Mouse (Mus musculus) stomach, embryonic 15.5 days (tissue): ENCODE results near the gene Rbm47. TPM values are rescaled to one million over a fixed set of nuclear protein-coding genes. Genes with fewer than 3 reads are reported as not detected.

Source experiments
- ATAC-seq: fragments of 200-750 bp; cut with Nextera tagmentation; 2 replicates; pipeline ENCODE4 v1.8.0; 2017; ENCODE audit warnings: low read depth, moderate number of reproducible peaks, moderate TSS enrichment; ENCODE audit not compliant: insufficient read depth, low FRiP score
- H3K27ac ChIP-seq: fragments of 300-500 bp; sonication (generic); 2 replicates; pipeline ENCODE4 v1.5.1; 2015; ENCODE audit warnings: mild to moderate bottlenecking, inconsistent platforms
- H3K27me3 ChIP-seq: fragments of 300-500 bp; sonication (generic); replicated peaks from 2 replicates; pipeline ENCODE4 v1.6.1; 2015; ENCODE audit warnings: inconsistent platforms
- H3K36me3 ChIP-seq: fragments of 300-500 bp; sonication (generic); 2 replicates; pipeline ENCODE4 v1.6.1; 2015; ENCODE audit warnings: inconsistent platforms
- H3K4me1 ChIP-seq: fragments of 300-500 bp; sonication (generic); 2 replicates; pipeline ENCODE4 v1.6.1; 2015; ENCODE audit warnings: inconsistent platforms
- H3K4me2 ChIP-seq: fragments of 300-500 bp; sonication (generic); 2 replicates; pipeline ENCODE4 v1.6.1; 2015; ENCODE audit warnings: mild to moderate bottlenecking, inconsistent platforms
- H3K4me3 ChIP-seq: fragments of 300-500 bp; sonication (generic); replicated peaks from 2 replicates; pipeline ENCODE4 v1.5.1; 2015; ENCODE audit warnings: inconsistent platforms
- H3K9ac ChIP-seq: fragments of 300-500 bp; sonication (generic); 2 replicates; pipeline ENCODE4 v1.6.1; 2015; ENCODE audit warnings: inconsistent platforms
- H3K9me3 ChIP-seq: fragments of 300-500 bp; sonication (generic); 2 replicates; pipeline ENCODE4 v1.6.1; 2016; ENCODE audit warnings: inconsistent platforms
- WGBS: fragments of 180-500 bp; shearing (Covaris S2); methylation state at CpG from one replicate; pipeline ENCODE4 v1.1.7; 2015; 5-methylcytosine and 5-hydroxymethylcytosine counted together
- polyA plus RNA-seq: library from polyadenylated mRNA; unstranded; fragments of >200 nt; fragmentation: Nextera tagmentation; extraction: Ambion mirVana; gene quantifications from 2 replicates; pipeline ENCODE4 v1.2.1, GENCODE M21; 2015

Gene Rbm47
- polyA plus RNA-seq, 1 experiment from 2014 or later, result 80.6 TPM

GRCm38 (mm10) chr5:66032826-66033225, 140.1 kb downstream of the Rbm47 start:
- ATAC-seq, result no peak
- Histone ChIP-seq H3K27me3 (no peaks in the 10 kb centered on the region), H3K4me3 (no peak overlapping the region), H3K4me1 (peaks cover 16% of the 10 kb centered on the region; the same call in 1 of the 2 replicates), H3K27ac (no peak overlapping the region), H3K36me3 (no peaks in the 10 kb centered on the region), H3K9ac (no peak overlapping the region), H3K9me3 (no peaks in the 10 kb centered on the region), H3K4me2 (no peak overlapping the region)
- 96% methylated on average over 1 of the region's 1 CpGs for WGBS

GRCm38 (mm10) chr5:66031699-66032098, 141.2 kb downstream of the Rbm47 start:
- Histone ChIP-seq H3K4me1 (peaks cover 12% of the 10 kb centered on the region; the same call in 1 of the 2 replicates), H3K9ac (no peak overlapping the region), H3K4me3 (no peak overlapping the region), H3K9me3 (no peaks in the 10 kb centered on the region), H3K27me3 (no peaks in the 10 kb centered on the region), H3K27ac (no peak overlapping the region), H3K36me3 (peaks cover 6% of the 10 kb centered on the region), H3K4me2 (no peak overlapping the region)
- no peak for ATAC-seq
- 73% methylated on average over 5 of the region's 5 CpGs for WGBS

- Histone ChIP-seq H3K27ac (no peak overlapping the region), H3K36me3 (peaks cover 24% of the 10 kb centered on the region), H3K27me3 (no peaks in the 10 kb centered on the region), H3K4me3 (no peak overlapping the region), H3K4me1 (no peaks in the 10 kb centered on the region), H3K9me3 (no peaks in the 10 kb centered on the region), H3K4me2 (no peak overlapping the region), H3K9ac (no peak overlapping the region)
- WGBS, result 70% methylated on average over 5 of the region's 5 CpGs
- no peak for ATAC-seq
Observed at GRCm38 (mm10) chr5:66028232-66028631, 144.7 kb downstream of the Rbm47 start.

- H3K4me1 ChIP-seq, result no peaks in the 10 kb centered on the region
- H3K27ac ChIP-seq, result no peak overlapping the region
- 94% methylated on average over 8 of the region's 8 CpGs for WGBS
- H3K4me2 ChIP-seq, result no peak overlapping the region
- no peak for ATAC-seq
- H3K9me3 ChIP-seq, result no peaks in the 10 kb centered on the region
- no peak overlapping the region for H3K4me3 ChIP-seq
- no peak overlapping the region for H3K9ac ChIP-seq
- no peaks in the 10 kb centered on the region for H3K27me3 ChIP-seq
- peaks cover 28% of the 10 kb centered on the region for H3K36me3 ChIP-seq
Observed at GRCm38 (mm10) chr5:66027206-66027605, 145.7 kb downstream of the Rbm47 start.

- no peak for ATAC-seq
- H3K4me1 ChIP-seq, result no peaks in the 10 kb centered on the region
- no peak overlapping the region for H3K4me3 ChIP-seq
- no peak overlapping the region for H3K9ac ChIP-seq
- H3K36me3 ChIP-seq, result peaks cover 28% of the 10 kb centered on the region
- H3K9me3 ChIP-seq, result no peaks in the 10 kb centered on the region
- H3K4me2 ChIP-seq, result no peak overlapping the region
- no peak overlapping the region for H3K27ac ChIP-seq
- H3K27me3 ChIP-seq, result no peaks in the 10 kb centered on the region
- WGBS, result 97% methylated on average over 31 of the region's 31 CpGs
Observed at GRCm38 (mm10) chr5:66026796-66027195, 146.1 kb downstream of the Rbm47 start.

GRCm38 (mm10) chr5:66015449-66015961, 157.4 kb downstream of the Rbm47 start:
- Histone ChIP-seq H3K36me3 (peaks cover 2% of the 10 kb centered on the region; the same call in 1 of the 2 replicates), H3K9me3 (no peaks in the 10 kb centered on the region), H3K4me1 (0 out of 2 replicates have a peak, but pooled peaks cover 4% of the 10 kb centered on the region), H3K4me2 (no peak overlapping the region), H3K27me3 (no peaks in the 10 kb centered on the region), H3K9ac (no peak overlapping the region), H3K4me3 (no peak overlapping the region), H3K27ac (no peak overlapping the region)
- 92% methylated on average over 2 of the region's 2 CpGs for WGBS
- ATAC-seq, result no peak

- Histone ChIP-seq H3K36me3 (no peaks in the 10 kb centered on the region), H3K9ac (no peak overlapping the region), H3K27ac (peak overlapping the region; percentile 44; the same call in 1 of the 2 replicates), H3K9me3 (no peaks in the 10 kb centered on the region), H3K27me3 (no peaks in the 10 kb centered on the region), H3K4me3 (no peak overlapping the region), H3K4me1 (0 out of 2 replicates have a peak, but pooled peaks cover 4% of the 10 kb centered on the region), H3K4me2 (no peak overlapping the region)
- 89% methylated on average over 2 of the region's 2 CpGs for WGBS
- ATAC-seq, result peak; percentile 37; the same call in 1 of the 2 replicates
Observed at GRCm38 (mm10) chr5:66014437-66014836, 158.5 kb downstream of the Rbm47 start.

- Histone ChIP-seq H3K36me3 (no peaks in the 10 kb centered on the region), H3K4me2 (no peak overlapping the region), H3K4me1 (0 out of 2 replicates have a peak, but pooled peaks cover 4% of the 10 kb centered on the region), H3K4me3 (no peak overlapping the region), H3K27ac (peak overlapping the region; percentile 44; the same call in 1 of the 2 replicates), H3K9me3 (no peaks in the 10 kb centered on the region), H3K9ac (no peak overlapping the region), H3K27me3 (no peaks in the 10 kb centered on the region)
- peak; percentile 67; the same call in 1 of the 2 replicates for ATAC-seq
- 57% methylated on average over 3 of the region's 3 CpGs for WGBS
Observed at GRCm38 (mm10) chr5:66013999-66014398, 158.9 kb downstream of the Rbm47 start.

- Histone ChIP-seq H3K36me3 (no peaks in the 10 kb centered on the region), H3K9ac (no peak overlapping the region), H3K9me3 (no peaks in the 10 kb centered on the region), H3K4me1 (0 out of 2 replicates have a peak, but pooled peaks cover 4% of the 10 kb centered on the region), H3K27ac (no peak overlapping the region), H3K4me3 (no peak overlapping the region), H3K27me3 (no peaks in the 10 kb centered on the region), H3K4me2 (no peak overlapping the region)
- no peak for ATAC-seq
- 73% methylated on average over 15 of the region's 15 CpGs for WGBS
Observed at GRCm38 (mm10) chr5:66008245-66008967, 164.5 kb downstream of the Rbm47 start.

GRCm38 (mm10) chr5:66005041-66005678, 167.8 kb downstream of the Rbm47 start:
- Histone ChIP-seq H3K36me3 (no peaks in the 10 kb centered on the region), H3K4me3 (no peak overlapping the region), H3K27ac (peak overlapping the region; percentile 87), H3K9ac (no peak overlapping the region), H3K27me3 (no peaks in the 10 kb centered on the region), H3K4me2 (peak overlapping the region; percentile 39), H3K9me3 (no peaks in the 10 kb centered on the region), H3K4me1 (0 out of 2 replicates have a peak, but pooled peaks cover 4% of the 10 kb centered on the region)
- 43% methylated on average over 16 of the region's 16 CpGs for WGBS
- ATAC-seq, result peak; percentile 47

GRCm38 (mm10) chr5:66004134-66004925, 168.6 kb downstream of the Rbm47 start, which contains the start of gene 9130230L23Rik:
Gene 9130230L23Rik (minus strand): TSS chr5:66004285.
- Histone ChIP-seq H3K9me3 (no peaks in the 10 kb centered on the region), H3K4me2 (peak within 1 kb of the TSS; percentile 39), H3K27ac (peak within 1 kb of the TSS; percentile 87), H3K27me3 (no peaks in the 10 kb centered on the region), H3K36me3 (no peaks in the 10 kb centered on the region), H3K9ac (no peak within 1 kb of the TSS), H3K4me1 (0 out of 2 replicates have a peak, but pooled peaks cover 4% of the 10 kb centered on the region), H3K4me3 (no peak within 1 kb of the TSS)
- peak; percentile 90 for ATAC-seq
- WGBS, result 54% methylated on average over 14 of the region's 14 CpGs
